Mouse (Mus musculus) ES-E14 (cell line): ENCODE measurements around the gene Pax6. TPM values are rescaled to one million over a fixed set of nuclear protein-coding genes. Genes with fewer than 3 reads are reported as not detected.

Source experiments
- DNase-seq: peaks from one replicate; pipeline ENCODE4 v3.0.0-alpha.2; 2013; ENCODE audit warnings: low read depth, low spot score
- H3K27ac ChIP-seq: 2 replicates; pipeline ENCODE4 v1.5.1; 2012; ENCODE audit warnings: low read depth, mild to moderate bottlenecking, low read length, moderate library complexity, mixed read lengths; ENCODE audit not compliant: poor library complexity, insufficient read depth, severe bottlenecking
- H3K36me3 ChIP-seq: 2 replicates; pipeline ENCODE4 v1.6.1; 2012; ENCODE audit warnings: mild to moderate bottlenecking, low read length, moderate library complexity, mixed read lengths; ENCODE audit not compliant: control insufficient read depth, poor library complexity, insufficient read depth, severe bottlenecking
- H3K4me1 ChIP-seq, 2 experiments: fragments of 150-350 bp in 1 of 2; sonication (generic) in 1 of 2; 2 replicates each; pipeline ENCODE4 v1.6.1; 2012; ENCODE audit warnings: low read length in 2 of 2, mild to moderate bottlenecking in 1 of 2, mixed read lengths in 1 of 2; ENCODE audit not compliant: control insufficient read depth in 2 of 2, insufficient read depth in 2 of 2, poor library complexity in 1 of 2
- H3K4me3 ChIP-seq, 2 experiments: fragments of 150-350 bp in 1 of 2; sonication (generic) in 1 of 2; 2 replicates each; pipeline ENCODE4 v1.5.1; 2012; ENCODE audit warnings: low read length in 2 of 2, low read depth in 1 of 2, mild to moderate bottlenecking in 1 of 2, mixed read lengths in 1 of 2; ENCODE audit not compliant: insufficient read depth in 1 of 2, poor library complexity in 1 of 2, severe bottlenecking in 1 of 2
- H3K9ac ChIP-seq: 2 replicates; pipeline ENCODE4 v1.6.1; 2012; ENCODE audit warnings: low read depth, mild to moderate bottlenecking, low read length, mixed read lengths; ENCODE audit not compliant: poor library complexity, insufficient read depth, severe bottlenecking
- H3K9me3 ChIP-seq: fragments of 150-350 bp; sonication (generic); 2 replicates; pipeline ENCODE4 v1.6.1; 2012; ENCODE audit warnings: low read depth, mild to moderate bottlenecking, low read length; ENCODE audit not compliant: control insufficient read depth, insufficient read depth
- CHD2 ChIP-seq: IDR thresholded peaks from 2 replicates; pipeline ENCODE4 v1.6.1; 2014; ENCODE audit warnings: mild to moderate bottlenecking, low read depth, low read length, inconsistent platforms
- HCFC1 ChIP-seq: IDR thresholded peaks from 2 replicates; pipeline ENCODE4 v1.6.1; 2012; ENCODE audit warnings: low read length, inconsistent platforms, borderline replicate concordance; ENCODE audit not compliant: insufficient read depth
- MAFK ChIP-seq: IDR thresholded peaks from 2 replicates; pipeline ENCODE4 v1.6.1; 2014; ENCODE audit warnings: mild to moderate bottlenecking, low read depth, low read length, inconsistent platforms; ENCODE audit not compliant: insufficient read depth
- ZC3H11A ChIP-seq: IDR thresholded peaks from 2 replicates; pipeline ENCODE4 v1.6.1; 2012; ENCODE audit warnings: low read depth, mild to moderate bottlenecking, inconsistent platforms, low read length, borderline replicate concordance
- ZNF384 ChIP-seq: IDR thresholded peaks from 2 replicates; pipeline ENCODE4 v1.6.1; 2012; ENCODE audit warnings: low read depth, low read length, inconsistent platforms
- in situ Hi-C, 2 experiments: fragments of 600-800 bp; cut with MboI; formaldehyde crosslinking; loops; one replicate each; pipeline ENCODE4 v1.15.1; 2025; ENCODE audit warnings: low sequenced_read_pairs in 2 of 2, inconsistent platforms in 1 of 2; ENCODE audit not compliant: unreplicated experiment in 2 of 2
- total RNA-seq: library from RNA; depleted of rRNA; stranded (reverse); fragments of 300-350 nt; gene quantifications from 2 replicates; pipeline ENCODE4 v1.2.3, GENCODE M21; 2012

Gene Pax6
- total RNA-seq, 1 experiment: 4.3 TPM

DNA sequence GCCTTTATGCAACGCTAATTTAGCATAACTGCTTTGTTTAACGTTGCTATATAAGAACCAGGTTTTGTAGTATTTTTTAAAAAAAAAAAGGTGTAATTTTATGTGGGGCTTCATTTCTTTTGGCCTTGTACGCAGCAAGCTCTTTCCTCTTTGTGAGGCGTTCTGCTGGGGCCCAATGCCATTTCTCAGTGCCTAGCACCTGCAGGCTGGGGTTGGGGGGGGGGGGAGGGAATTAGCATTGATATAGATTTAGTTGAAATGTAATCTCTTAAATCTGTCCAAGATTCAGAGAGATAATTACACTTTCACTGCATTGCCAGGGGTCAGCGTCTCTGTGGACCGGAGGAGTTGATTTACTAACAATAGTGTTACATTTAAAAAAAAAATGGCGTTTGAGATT, 6.1 kb upstream of the Pax6 start:
- no peak overlapping the region for H3K27ac ChIP-seq
- TF ChIP-seq MAFK (no peak), HCFC1 (no peak), ZC3H11A (no peak), ZNF384 (no peak), CHD2 (no peak)
- H3K9ac ChIP-seq: no peak overlapping the region
- in situ Hi-C loops: no loop called here
- H3K36me3 ChIP-seq: no peaks in the 10 kb centered on the region
- H3K4me1 ChIP-seq: 0 out of 4 replicates have a peak, but pooled peaks cover 0 to 4% of the 10 kb centered on the region in 2 experiments
- no peak for DNase-seq
- H3K4me3 ChIP-seq: no peak overlapping the region
- H3K9me3 ChIP-seq: no peaks in the 10 kb centered on the region

DNA sequence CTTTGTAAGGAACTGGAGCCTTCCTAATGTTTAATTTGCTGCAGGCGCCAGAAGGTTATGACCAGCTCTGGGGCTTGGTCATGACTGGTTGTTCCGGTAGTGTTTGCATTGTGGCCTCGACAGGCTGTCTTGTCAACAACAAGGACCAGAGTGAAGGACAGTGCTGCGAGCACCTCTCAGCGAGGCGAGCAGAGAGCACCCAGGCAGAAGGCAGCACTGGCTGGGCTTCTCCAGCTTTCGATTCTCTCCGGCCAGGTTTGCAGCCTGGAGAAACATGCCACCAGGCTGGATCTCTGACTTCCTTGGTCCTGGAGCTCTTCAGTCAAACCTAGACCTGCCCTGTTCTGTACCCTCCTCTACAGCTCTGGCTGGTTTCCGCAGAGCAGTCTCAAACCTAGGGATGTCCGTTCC, 5.6 kb upstream of the Pax6 start:
- no peaks in the 10 kb centered on the region for H3K9me3 ChIP-seq
- no peak for DNase-seq
- H3K9ac ChIP-seq: no peak overlapping the region
- TF ChIP-seq ZC3H11A (no peak), HCFC1 (no peak), MAFK (no peak), CHD2 (no peak)
- H3K4me1 ChIP-seq: 0 out of 4 replicates have a peak, but pooled peaks cover 0 to 4% of the 10 kb centered on the region in 2 experiments
- H3K4me3 ChIP-seq: no peak overlapping the region
- H3K36me3 ChIP-seq: no peaks in the 10 kb centered on the region
- in situ Hi-C loops: no loop called here
- H3K27ac ChIP-seq: no peak overlapping the region

DNA sequence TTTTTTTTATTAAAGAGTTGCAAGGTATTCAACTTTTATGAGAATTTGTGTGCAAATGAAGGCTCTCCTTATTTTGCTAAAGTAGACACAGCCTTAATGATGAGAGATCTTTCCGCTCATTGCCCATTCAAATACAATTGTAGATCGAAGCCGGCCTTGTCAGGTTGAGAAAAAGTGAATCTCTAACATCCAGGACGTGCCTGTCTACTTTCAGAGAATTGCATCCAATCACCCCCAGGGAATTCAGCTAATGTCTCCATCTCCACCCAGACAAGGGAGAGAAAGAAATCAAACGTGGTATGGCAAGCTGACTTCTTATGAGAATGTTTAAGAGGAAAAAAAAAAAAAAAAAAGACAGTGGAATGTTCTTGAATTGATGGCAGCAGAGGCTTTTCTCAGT, 3.7 kb upstream of the Pax6 start:
- H3K27ac ChIP-seq: no peak overlapping the region
- H3K36me3 ChIP-seq: no peaks in the 10 kb centered on the region
- no peak overlapping the region for H3K4me3 ChIP-seq
- no peaks in the 10 kb centered on the region for H3K9me3 ChIP-seq
- no peak overlapping the region for H3K9ac ChIP-seq
- DNase-seq: no peak
- TF ChIP-seq CHD2: no peak
- TF ChIP-seq MAFK: no peak
- no peak for TF ChIP-seq ZNF384
- no peak for TF ChIP-seq HCFC1
- no peak for TF ChIP-seq ZC3H11A
- H3K4me1 ChIP-seq: peaks cover 0 to 6% of the 10 kb centered on the region in 2 experiments; a peak in 1 of 4 replicates
- in situ Hi-C loops: loop anchor here in 1 of 2 experiments (5.0 kb wide), 1 partner anchor 533 kb away; no protein-coding TSS in a partner anchor

DNA sequence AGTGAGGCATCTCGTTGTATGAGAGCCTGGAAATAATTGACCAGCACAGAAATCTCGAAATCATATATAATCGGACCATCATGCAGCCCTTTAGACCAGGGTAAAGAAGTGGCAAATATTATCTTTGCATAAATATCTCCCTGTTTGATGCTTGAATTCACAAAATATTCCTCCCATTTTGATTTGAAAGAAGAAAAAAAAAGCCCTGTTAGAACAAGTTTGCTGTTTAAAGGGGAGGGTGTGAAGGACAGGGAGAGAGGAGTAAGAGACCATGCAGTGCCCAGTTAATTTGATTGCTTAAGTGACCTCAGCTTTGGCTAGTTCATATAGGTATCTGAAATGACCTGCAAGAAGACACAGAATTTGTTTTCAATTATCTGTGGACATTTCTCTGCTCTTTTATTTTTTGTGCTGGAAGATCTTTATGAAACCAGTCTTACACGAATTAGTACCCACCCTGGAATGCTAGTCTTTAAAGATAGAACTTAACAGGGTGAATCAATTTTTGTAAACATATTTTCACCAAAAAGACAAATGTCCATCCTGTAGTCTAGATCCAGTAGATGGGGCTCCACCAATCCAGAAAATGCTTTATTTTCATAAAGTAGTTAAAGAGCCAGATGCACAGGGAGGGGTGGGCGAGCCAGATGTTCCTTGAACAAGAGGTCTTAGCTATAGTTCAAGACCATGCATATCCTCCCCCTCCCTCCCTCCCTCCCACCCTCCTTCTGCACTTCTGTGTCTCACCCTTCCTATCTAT, 3.0 kb upstream of the Pax6 start:
- Histone ChIP-seq H3K4me1 (peaks cover 0 to 6% of the 10 kb centered on the region in 2 experiments; a peak in 1 of 4 replicates), H3K9me3 (no peaks in the 10 kb centered on the region), H3K27ac (no peak overlapping the region), H3K9ac (no peak overlapping the region), H3K4me3 (no peak overlapping the region), H3K36me3 (no peaks in the 10 kb centered on the region)
- TF ChIP-seq HCFC1 (no peak), ZC3H11A (no peak), ZNF384 (no peak), MAFK (no peak), CHD2 (no peak)
- in situ Hi-C loops: loop anchor here in 1 of 2 experiments (5.0 kb wide), 1 partner anchor 533 kb away; no protein-coding TSS in a partner anchor
- no peak for DNase-seq
